ENCODE assay signal across 8 mouse cellular contexts in genomic region chr15:86053890-86054536, GRCm38 (mm10). TPM values are rescaled to one million over a fixed set of nuclear protein-coding genes. Genes with fewer than 3 reads are reported as not detected.
DNase-seq lines count a peak whose midpoint lies in the region; ATAC-seq lines count a peak whose summit lies in the region.

No protein-coding gene starts in this region.

- H3K4me1 ChIP-seq in forebrain, embryonic 13.5 days, result peaks cover 11% of the 10 kb centered on the region

- H3K36me3 ChIP-seq in forebrain, embryonic 13.5 days (ENCODE audit: poor library complexity, severe bottlenecking), result no peaks in the 10 kb centered on the region

- peak; percentile 65 for ATAC-seq in forebrain, embryonic 13.5 days
- ATAC-seq in hematopoietic stem cell, adult 5-6 weeks (replicated peaks in 1 of 2; ENCODE audit: insufficient read depth in 1 of 2, low FRiP score in 2 of 2, low TSS enrichment in 1 of 2, low read depth in 1 of 2, poor library complexity in 2 of 2, severe bottlenecking in 2 of 2), result peak; percentile 39 to 57; a peak in 3 of 4 replicates
- ATAC-seq in megakaryocyte progenitor cell, adult 5-6 weeks (replicated peaks; ENCODE audit: poor library complexity), result peak; percentile 51

- no peak overlapping the region for H3K27ac ChIP-seq in forebrain, embryonic 13.5 days

- DNase-seq in adrenal gland, adult (ENCODE audit: inconsistent age in 2 of 2, low spot score in 1 of 2), result peak; percentile 74 to 93
- no peak for DNase-seq in adrenal gland, adult 8-10 months
- peak; percentile 86 for DNase-seq in c-Kit-positive CD71-positive TER-119-positive erythroid progenitor cells, embryonic 14.5 days (ENCODE audit: low spot score)
- DNase-seq in left cerebral cortex, adult 18-20 months (ENCODE audit: low spot score in 2 of 2), result peak; percentile 81 to 85
- DNase-seq in skeletal muscle tissue, adult 2 months (ENCODE audit: low read depth, low spot score), result peak; percentile 78

- no peak overlapping the region for H3K4me3 ChIP-seq in forebrain, embryonic 13.5 days

- no peaks in the 10 kb centered on the region for H3K9me3 ChIP-seq in forebrain, embryonic 13.5 days (replicated peaks)

- H3K27me3 ChIP-seq in forebrain, embryonic 13.5 days, result no peaks in the 10 kb centered on the region

- 35% methylated on average over 2 of the region's 2 CpGs for WGBS in forebrain, embryonic 13.5 days

- H3K4me2 ChIP-seq in forebrain, embryonic 13.5 days, result no peak overlapping the region

- no peak overlapping the region for H3K9ac ChIP-seq in forebrain, embryonic 13.5 days

RNA-seq across cellular contexts. Expression of gene Gramd4, which starts 3.5 kb away (rescaled TPM):
- 10 to 100 TPM; 15.4 to 22.2 (median 17.5) TPM for total RNA-seq in adrenal gland, adult 8-10 months (2022)
- 30.1 and 31.6 TPM in 2 replicates for polyA plus RNA-seq in forebrain, embryonic 13.5 days (2015; fragmentation: Nextera tagmentation; extraction: Ambion mirVana)
- total RNA-seq in hematopoietic stem cell, adult 5-6 weeks (2017), result 37.6 and 66.4 TPM in 2 replicates
- total RNA-seq in left cerebral cortex, adult 18-20 months (2021), result 10 to 100 TPM; 44.2 to 49.4 TPM
- 7.1 and 7.4 TPM in 2 replicates for total RNA-seq in megakaryocyte progenitor cell, adult 5-6 weeks (2015)
- total RNA-seq in megakaryocyte progenitor cell, adult 5-6 weeks (2017), result 19.7 and 20.5 TPM in 2 replicates

RNA-seq across cellular contexts. Expression of gene Celsr1, which starts 20.4 kb away (rescaled TPM):
- 10 to 100 TPM in 2 of 4 experiments, 1 to 10 TPM in 2; 5.2 to 16.1 (median 8.7) TPM for total RNA-seq in adrenal gland, adult 8-10 months (2022)
- 6.6 and 7.1 TPM in 2 replicates for polyA plus RNA-seq in forebrain, embryonic 13.5 days (2015; fragmentation: Nextera tagmentation; extraction: Ambion mirVana)
- 3.0 and 7.9 TPM in 2 replicates for total RNA-seq in hematopoietic stem cell, adult 5-6 weeks (2017)
- total RNA-seq in left cerebral cortex, adult 18-20 months (2021), result 1 to 10 TPM; 4.3 to 5.3 TPM
- 8.4 and 10.7 TPM in 2 replicates for total RNA-seq in megakaryocyte progenitor cell, adult 5-6 weeks (2015)
- 4.4 and 6.6 TPM in 2 replicates for total RNA-seq in megakaryocyte progenitor cell, adult 5-6 weeks (2017)
